Mouse (Mus musculus) kidney, postnatal 14 days (tissue): ENCODE measurements at regions not wholly inside any gene's neighbourhood (a gene's known extent, or its start where the extent isn't known, plus 50 kb on each side); places are given as distances from the start of the nearest gene placed in this dataset.
"Not testable (repeated sequence)": the region's sequence is repeated elsewhere in the genome, so short reads cannot be mapped to it uniquely, and the experiment has no call there.

ENCODE experiments used
- DNase-seq: peaks from one replicate; pipeline ENCODE4 v3.0.0; 2022; ENCODE audit warnings: mixed read lengths

GRCm38 (mm10) chr4:55662041-55662440 lies 129.8 kb upstream of the Klf4 start:
- DNase-seq: no peak

- no peak for DNase-seq
Measured at GRCm38 (mm10) chr4:55658904-55659303, 126.6 kb upstream of the Klf4 start.

GRCm38 (mm10) chr4:55655329-55655728 lies 123.1 kb upstream of the Klf4 start:
- no peak for DNase-seq

- DNase-seq: no peak
Measured at GRCm38 (mm10) chr4:55652628-55653027, 120.4 kb upstream of the Klf4 start.

- no peak for DNase-seq
Measured at GRCm38 (mm10) chr4:55651811-55652410, 119.6 kb upstream of the Klf4 start.

GRCm38 (mm10) chr4:55651051-55651763 lies 118.9 kb upstream of the Klf4 start:
- DNase-seq: peak; percentile 91

GRCm38 (mm10) chr4:55650186-55650585 lies 117.9 kb upstream of the Klf4 start:
- peak; percentile 17 for DNase-seq

- no peak for DNase-seq
Measured at GRCm38 (mm10) chr4:55648376-55648775, 116.1 kb upstream of the Klf4 start.

GRCm38 (mm10) chr4:55645432-55645831 lies 113.2 kb upstream of the Klf4 start:
- no peak for DNase-seq

GRCm38 (mm10) chr4:55644895-55645294 lies 112.6 kb upstream of the Klf4 start:
- no peak for DNase-seq

- no peak for DNase-seq
Measured at GRCm38 (mm10) chr4:55634946-55635511, 102.8 kb upstream of the Klf4 start.

- DNase-seq: no peak
Measured at GRCm38 (mm10) chr4:55631157-55631556, 98.9 kb upstream of the Klf4 start.

GRCm38 (mm10) chr4:55630215-55630614 lies 97.9 kb upstream of the Klf4 start:
- not testable (repeated sequence) for DNase-seq

- no peak for DNase-seq
Measured at GRCm38 (mm10) chr4:55624779-55625178, 92.5 kb upstream of the Klf4 start.

- DNase-seq: peak; percentile 17
Measured at GRCm38 (mm10) chr4:55623151-55623760, 91.0 kb upstream of the Klf4 start.

GRCm38 (mm10) chr4:55622651-55623050 lies 90.4 kb upstream of the Klf4 start:
- no peak for DNase-seq

- DNase-seq: no peak
Measured at GRCm38 (mm10) chr4:55619891-55620290, 87.6 kb upstream of the Klf4 start.

- no peak for DNase-seq
Measured at GRCm38 (mm10) chr4:55615808-55616207, 83.5 kb upstream of the Klf4 start.

- no peak for DNase-seq
Measured at GRCm38 (mm10) chr4:55613523-55613922, 81.3 kb upstream of the Klf4 start.

- DNase-seq: no peak
Measured at GRCm38 (mm10) chr4:55610998-55611397, 78.7 kb upstream of the Klf4 start.

- DNase-seq: no peak
Measured at GRCm38 (mm10) chr4:55609214-55609613, 76.9 kb upstream of the Klf4 start.

- DNase-seq: no peak
Measured at GRCm38 (mm10) chr4:55605541-55605940, 73.3 kb upstream of the Klf4 start.

GRCm38 (mm10) chr4:55604915-55605314 lies 72.6 kb upstream of the Klf4 start:
- DNase-seq: peak; percentile 50
